Comparison of ENCODE assay signal across 7 mouse cellular contexts in the genomic region with DNA sequence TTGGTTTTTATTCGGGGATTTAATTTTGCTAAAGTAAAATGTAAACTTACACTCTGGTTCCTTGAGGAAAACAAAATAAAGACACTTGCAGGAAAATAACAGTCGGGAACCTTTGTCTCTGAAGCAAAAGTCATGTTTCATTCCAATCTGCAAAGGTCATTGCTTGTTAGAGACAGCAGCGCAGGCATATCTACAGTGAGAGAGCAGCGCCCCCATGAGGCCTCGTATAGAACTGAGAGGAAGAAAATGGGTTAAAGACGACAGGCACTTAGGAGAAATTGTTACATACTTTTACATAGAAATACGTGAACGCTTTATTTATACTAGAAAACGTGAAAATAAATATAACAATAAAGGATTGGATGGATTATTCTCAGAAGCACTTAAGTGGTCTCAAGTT.
DNase-seq lines count a peak whose midpoint lies in the region; ATAC-seq lines count a peak whose summit lies in the region.

No protein-coding gene starts in this region.

- no peak for ATAC-seq in midbrain, embryonic 13.5 days
- ATAC-seq in megakaryocyte progenitor cell, adult 5-6 weeks (replicated peaks; ENCODE audit: poor library complexity): no peak

- H3K4me1 ChIP-seq in midbrain, embryonic 10.5 days: no peaks in the 10 kb centered on the region
- H3K4me1 ChIP-seq in midbrain, embryonic 13.5 days (replicated peaks): no peaks in the 10 kb centered on the region
- no peaks in the 10 kb centered on the region for H3K4me1 ChIP-seq in limb, embryonic 10.5 days

- H3K36me3 ChIP-seq in midbrain, embryonic 10.5 days: no peaks in the 10 kb centered on the region
- no peaks in the 10 kb centered on the region for H3K36me3 ChIP-seq in midbrain, embryonic 13.5 days
- no peaks in the 10 kb centered on the region for H3K36me3 ChIP-seq in limb, embryonic 10.5 days

- H3K9ac ChIP-seq in midbrain, embryonic 13.5 days (replicated peaks): no peak overlapping the region

- intact Hi-C loops in heart, postnatal 14 days (cut with DNase I): no loop called here

- H3K27ac ChIP-seq in midbrain, embryonic 10.5 days (replicated peaks): no peak overlapping the region
- H3K27ac ChIP-seq in midbrain, embryonic 13.5 days: no peak overlapping the region
- no peak overlapping the region for H3K27ac ChIP-seq in limb, embryonic 10.5 days

- peak; percentile 15 for DNase-seq in midbrain, embryonic 10.5 days (ENCODE audit: low spot score)
- peak; percentile 59 for DNase-seq in ZHBTc4 (ENCODE audit: low read depth, low spot score)
- DNase-seq in cerebellum, postnatal 36 days: peak; percentile 53 to 59
- peak; percentile 35 to 53 for DNase-seq in heart, postnatal 14 days
- peak; percentile 31 for DNase-seq in limb, embryonic 10.5 days (ENCODE audit: low spot score)

- H3K4me2 ChIP-seq in midbrain, embryonic 13.5 days (replicated peaks): no peak overlapping the region

- no peak overlapping the region for H3K4me3 ChIP-seq in midbrain, embryonic 10.5 days
- H3K4me3 ChIP-seq in midbrain, embryonic 13.5 days (replicated peaks): no peak overlapping the region
- H3K4me3 ChIP-seq in limb, embryonic 10.5 days: no peak overlapping the region

- H3K27me3 ChIP-seq in midbrain, embryonic 10.5 days (ENCODE audit: low read depth, poor library complexity, severe bottlenecking): no peaks in the 10 kb centered on the region
- H3K27me3 ChIP-seq in midbrain, embryonic 13.5 days: no peaks in the 10 kb centered on the region
- H3K27me3 ChIP-seq in limb, embryonic 10.5 days (ENCODE audit: low read depth, poor library complexity, severe bottlenecking): no peaks in the 10 kb centered on the region

- WGBS in midbrain, embryonic 10.5 days: 29% methylated on average over 9 of the region's 9 CpGs
- WGBS in midbrain, embryonic 13.5 days: 27% methylated on average over 9 of the region's 9 CpGs
- 30% methylated on average over 9 of the region's 9 CpGs for WGBS in limb, embryonic 10.5 days

- no peaks in the 10 kb centered on the region for H3K9me3 ChIP-seq in midbrain, embryonic 10.5 days (replicated peaks)
- no peaks in the 10 kb centered on the region; the same call in 1 of the 2 replicates for H3K9me3 ChIP-seq in midbrain, embryonic 13.5 days
- H3K9me3 ChIP-seq in limb, embryonic 10.5 days (replicated peaks): no peaks in the 10 kb centered on the region
